In the genomic region with DNA sequence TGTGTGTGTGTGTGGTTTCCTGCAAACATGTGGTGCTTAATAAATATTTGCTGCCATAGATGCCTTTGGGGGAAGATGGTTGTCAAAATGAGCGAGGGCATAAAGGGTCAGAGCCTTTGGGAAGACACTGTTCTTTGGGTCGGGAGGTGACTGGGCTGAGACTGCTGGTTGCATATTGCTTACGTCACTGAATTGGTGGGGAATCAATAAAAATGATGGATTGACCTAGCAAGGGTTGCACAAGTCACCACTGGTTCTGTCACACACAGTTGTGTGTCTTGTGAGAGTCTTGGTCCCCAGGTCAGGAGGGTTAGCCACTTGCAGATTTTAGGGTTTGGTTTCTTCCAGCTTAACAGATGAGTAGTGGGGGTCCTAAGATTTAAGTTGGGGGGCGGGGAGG, we compare ENCODE assay signal across 31 mouse cellular contexts. TPM values are rescaled to one million over a fixed set of nuclear protein-coding genes. Genes with fewer than 3 reads are reported as not detected.
"Had no signal": no experiment of that assay in that cellular context is flagged by ENCODE, and none has a peak within 500 bp of the region (broad histone marks: within the 10 kb centered on the region; RNA-seq: fewer than 3 reads in every experiment).

No protein-coding gene starts in this region.

- H3K4me3 ChIP-seq: embryonic facial prominence, embryonic 10.5 days; embryonic facial prominence, embryonic 12.5 days; embryonic facial prominence, embryonic 13.5 days; embryonic facial prominence, embryonic 15.5 days; erythroblast, embryonic 14.5 days; forebrain, embryonic 10.5 days; forebrain, embryonic 12.5 days; forebrain, embryonic 13.5 days; forebrain, embryonic 15.5 days; gastrocnemius, adult 2 months; heart, adult 2 months had no signal

- H3K4me1 ChIP-seq: embryonic facial prominence, embryonic 12.5 days; embryonic facial prominence, embryonic 13.5 days; embryonic facial prominence, embryonic 15.5 days; forebrain, embryonic 10.5 days; forebrain, embryonic 12.5 days; forebrain, embryonic 13.5 days; forebrain, embryonic 15.5 days had no signal

- H3K27me3 ChIP-seq: embryonic facial prominence, embryonic 12.5 days; embryonic facial prominence, embryonic 13.5 days; embryonic facial prominence, embryonic 15.5 days; forebrain, embryonic 12.5 days; forebrain, embryonic 15.5 days had no signal

- H3K4me2 ChIP-seq: embryonic facial prominence, embryonic 12.5 days; embryonic facial prominence, embryonic 13.5 days; embryonic facial prominence, embryonic 15.5 days; forebrain, embryonic 12.5 days; forebrain, embryonic 13.5 days; forebrain, embryonic 15.5 days had no signal

- ATAC-seq: forebrain, embryonic 13.5 days; forebrain, embryonic 14.5 days; forebrain, embryonic 15.5 days; forebrain, embryonic 16.5 days; forebrain, postnatal 0 days had no signal

- H3K27ac ChIP-seq: embryonic facial prominence, embryonic 10.5 days; embryonic facial prominence, embryonic 12.5 days; embryonic facial prominence, embryonic 13.5 days; embryonic facial prominence, embryonic 15.5 days; forebrain, embryonic 10.5 days; forebrain, embryonic 12.5 days; forebrain, embryonic 13.5 days; forebrain, embryonic 15.5 days; gastrocnemius, adult 2 months; heart, adult 2 months had no signal

- DNase-seq: cerebellum, adult 2 months; cerebellum, adult 8-10 months; cerebellum, adult 9-10 months; cerebellum, adult 9-11 months; cerebellum, postnatal 10 days; cerebellum, postnatal 14 days; cerebellum, postnatal 25 days; cerebellum, postnatal 36 days; embryo, embryonic 11 days; forebrain, postnatal 0 days; gastrocnemius, adult 2 months; gastrocnemius, postnatal 10 days; gastrocnemius, postnatal 14 days; gastrocnemius, postnatal 25 days; gastrocnemius, postnatal 36 days; heart, adult 11 months; heart, adult 18-20 months; heart, adult 2 months had no signal

- H3K36me3 ChIP-seq: embryonic facial prominence, embryonic 10.5 days; embryonic facial prominence, embryonic 12.5 days; embryonic facial prominence, embryonic 13.5 days; embryonic facial prominence, embryonic 15.5 days; forebrain, embryonic 10.5 days; forebrain, embryonic 12.5 days; forebrain, embryonic 15.5 days had no signal

- H3K9me3 ChIP-seq: embryonic facial prominence, embryonic 10.5 days; embryonic facial prominence, embryonic 12.5 days; embryonic facial prominence, embryonic 13.5 days; embryonic facial prominence, embryonic 15.5 days; forebrain, embryonic 10.5 days; forebrain, embryonic 12.5 days; forebrain, embryonic 13.5 days; forebrain, embryonic 15.5 days had no signal

- H3K9ac ChIP-seq: embryonic facial prominence, embryonic 12.5 days; embryonic facial prominence, embryonic 13.5 days; embryonic facial prominence, embryonic 15.5 days; forebrain, embryonic 12.5 days; forebrain, embryonic 13.5 days; forebrain, embryonic 15.5 days; forebrain, postnatal 0 days had no signal

RNA-seq across cellular contexts. Expression of gene Cdh23, which starts 19.0 kb away (rescaled TPM):
- total RNA-seq: common myeloid progenitor, adult 5-6 weeks; granulocyte monocyte progenitor cell, adult 5-6 weeks had no signal
